23 mouse cellular contexts compared by ENCODE assay signal in the genomic region with DNA sequence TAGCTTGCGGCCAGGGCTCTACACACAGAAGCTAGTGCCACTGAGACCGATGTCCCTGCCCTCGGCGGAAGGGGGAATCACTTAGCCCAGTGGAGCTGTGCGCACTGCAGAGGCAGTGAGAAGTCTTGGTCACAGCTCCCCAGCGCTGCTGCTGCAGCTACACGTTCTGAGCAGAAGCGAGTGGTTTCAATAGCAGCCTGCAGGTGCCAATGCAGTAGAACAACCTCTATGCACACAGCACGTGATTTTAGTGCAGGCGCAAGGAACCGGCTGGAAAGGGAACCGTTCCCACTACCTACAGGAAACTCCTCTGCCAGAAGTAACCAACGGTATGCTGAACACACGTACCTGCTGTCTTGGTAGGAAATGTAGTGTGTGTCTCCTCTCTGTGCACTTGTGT.
DNase-seq lines count a peak whose midpoint lies in the region; ATAC-seq and TF ChIP-seq lines count a peak whose summit lies in the region.
"Had no signal": no experiment of that assay in that cellular context is flagged by ENCODE, and none has a peak within 500 bp of the region (broad histone marks: within the 10 kb centered on the region; RNA-seq: fewer than 3 reads in every experiment).

No protein-coding gene starts in this region.

- WGBS in forebrain, embryonic 13.5 days = 90% methylated on average over 14 of the region's 14 CpGs
- 90% methylated on average over 14 of the region's 14 CpGs for WGBS in forebrain, embryonic 11.5 days
- WGBS in hindbrain, embryonic 13.5 days = 92% methylated on average over 14 of the region's 14 CpGs
- 93% methylated on average over 14 of the region's 14 CpGs for WGBS in hindbrain, embryonic 14.5 days

- no peak for TF ChIP-seq CTCF in left cerebral cortex, adult 2 months (IDR thresholded peaks at IDR 0.05)

- H3K36me3 ChIP-seq in forebrain, embryonic 13.5 days (ENCODE audit: poor library complexity, severe bottlenecking) = peaks cover 48% of the 10 kb centered on the region
- H3K36me3 ChIP-seq in forebrain, embryonic 11.5 days (ENCODE audit: control insufficient read depth, insufficient read depth, low read length) = no peaks in the 10 kb centered on the region
- H3K36me3 ChIP-seq in hindbrain, embryonic 13.5 days = peaks cover 43% of the 10 kb centered on the region
- H3K36me3 ChIP-seq in hindbrain, embryonic 14.5 days (replicated peaks; ENCODE audit: control insufficient read depth, insufficient read depth) = peaks cover 46% of the 10 kb centered on the region

- H3K27me3 ChIP-seq in forebrain, embryonic 13.5 days = no peaks in the 10 kb centered on the region
- no peaks in the 10 kb centered on the region for H3K27me3 ChIP-seq in forebrain, embryonic 11.5 days (ENCODE audit: control insufficient read depth, insufficient read depth, low read length)
- H3K27me3 ChIP-seq in hindbrain, embryonic 13.5 days = no peaks in the 10 kb centered on the region
- H3K27me3 ChIP-seq in hindbrain, embryonic 14.5 days (ENCODE audit: control insufficient read depth, insufficient read depth, low read length) = no peaks in the 10 kb centered on the region
- H3K27me3 ChIP-seq: embryonic facial prominence, embryonic 15.5 days; intestine, embryonic 15.5 days; Patski had no signal

- no peak overlapping the region for H3K4me2 ChIP-seq in forebrain, embryonic 13.5 days
- no peak overlapping the region for H3K4me2 ChIP-seq in forebrain, embryonic 11.5 days (ENCODE audit: low read depth, low read length, severe bottlenecking)
- no peak overlapping the region for H3K4me2 ChIP-seq in hindbrain, embryonic 13.5 days
- H3K4me2 ChIP-seq in hindbrain, embryonic 14.5 days (replicated peaks) = no peak overlapping the region
- H3K4me2 ChIP-seq: embryonic facial prominence, embryonic 15.5 days; intestine, embryonic 15.5 days had no signal

- no peak for DNase-seq in forebrain, embryonic 11.5 days (ENCODE audit: low spot score)
- no peak for DNase-seq in hindbrain, embryonic 14.5 days (ENCODE audit: low spot score)
- no peak for DNase-seq in left cerebral cortex, adult 2 months (ENCODE audit: extremely low spot score in 1 of 2, low spot score in 2 of 2)
- no peak for DNase-seq in left cerebral cortex, postnatal 4 days
- DNase-seq: adrenal gland, adult 8-10 months; adrenal gland, postnatal 36 days; cerebellum, adult 11 months; cerebellum, adult 8-10 months; cerebellum, postnatal 14 days; embryo, embryonic 11 days; gastrocnemius, postnatal 36 days; heart, adult 11 months; heart, postnatal 10 days; heart, postnatal 4 days; kidney, adult 18-20 months had no signal

- H3K9ac ChIP-seq in forebrain, embryonic 13.5 days = no peak overlapping the region
- H3K9ac ChIP-seq in forebrain, embryonic 11.5 days (ENCODE audit: low read length) = no peak overlapping the region
- H3K9ac ChIP-seq in hindbrain, embryonic 13.5 days = no peak overlapping the region
- H3K9ac ChIP-seq in hindbrain, embryonic 14.5 days = no peak overlapping the region
- H3K9ac ChIP-seq: embryonic facial prominence, embryonic 15.5 days; intestine, embryonic 15.5 days had no signal

- ATAC-seq in forebrain, embryonic 13.5 days = no peak
- no peak for ATAC-seq in forebrain, embryonic 11.5 days (replicated peaks; ENCODE audit: low FRiP score)
- no peak for ATAC-seq in hindbrain, embryonic 13.5 days (ENCODE audit: low FRiP score)
- ATAC-seq in hindbrain, embryonic 14.5 days (ENCODE audit: low FRiP score) = no peak
- no peak for ATAC-seq in activated CD4-positive, CD25-positive, alpha-beta regulatory T cell, adult 4 months
- ATAC-seq: forebrain, embryonic 14.5 days; intestine, embryonic 15.5 days; Patski had no signal

- H3K4me1 ChIP-seq in forebrain, embryonic 13.5 days = no peaks in the 10 kb centered on the region; the same call in 1 of the 2 replicates
- no peaks in the 10 kb centered on the region for H3K4me1 ChIP-seq in forebrain, embryonic 11.5 days (replicated peaks; ENCODE audit: control insufficient read depth, insufficient read depth, low read length)
- peaks cover 40% of the 10 kb centered on the region for H3K4me1 ChIP-seq in hindbrain, embryonic 13.5 days (replicated peaks)
- H3K4me1 ChIP-seq in hindbrain, embryonic 14.5 days (replicated peaks; ENCODE audit: control insufficient read depth, insufficient read depth, low read length) = no peaks in the 10 kb centered on the region; the same call in 1 of the 2 replicates
- H3K4me1 ChIP-seq: embryonic facial prominence, embryonic 15.5 days; intestine, embryonic 15.5 days had no signal

- H3K4me3 ChIP-seq in forebrain, embryonic 13.5 days = no peak overlapping the region
- no peak overlapping the region for H3K4me3 ChIP-seq in forebrain, embryonic 11.5 days (ENCODE audit: low read depth, low read length)
- no peak overlapping the region for H3K4me3 ChIP-seq in hindbrain, embryonic 13.5 days
- H3K4me3 ChIP-seq in hindbrain, embryonic 14.5 days (replicated peaks; ENCODE audit: low read length) = no peak overlapping the region
- no peak overlapping the region for H3K4me3 ChIP-seq in left cerebral cortex, adult 2 months
- H3K4me3 ChIP-seq: embryonic facial prominence, embryonic 15.5 days; heart, embryonic 10.5 days; intestine, embryonic 15.5 days had no signal

- 0 out of 2 replicates have a peak overlapping the region, but pooled peaks have one; percentile 10 for H3K27ac ChIP-seq in forebrain, embryonic 13.5 days
- H3K27ac ChIP-seq in forebrain, embryonic 11.5 days (ENCODE audit: low read depth, low read length) = no peak overlapping the region
- 0 out of 2 replicates have a peak overlapping the region, but pooled peaks have one; percentile 1 for H3K27ac ChIP-seq in hindbrain, embryonic 13.5 days
- H3K27ac ChIP-seq in hindbrain, embryonic 14.5 days = no peak overlapping the region
- peak overlapping the region; percentile 69; the same call in 1 of the 2 replicates for H3K27ac ChIP-seq in left cerebral cortex, adult 2 months
- H3K27ac ChIP-seq: embryonic facial prominence, embryonic 15.5 days; intestine, embryonic 15.5 days had no signal

- intact Hi-C loops in left cerebral cortex, adult 2 months (cut with DNase I) = no loop called here
- intact Hi-C loops in left cerebral cortex, postnatal 4 days (cut with DNase I) = no loop called here

- H3K9me3 ChIP-seq in forebrain, embryonic 13.5 days (replicated peaks) = no peaks in the 10 kb centered on the region
- H3K9me3 ChIP-seq in forebrain, embryonic 11.5 days (ENCODE audit: control insufficient read depth, low read length) = no peaks in the 10 kb centered on the region
- no peaks in the 10 kb centered on the region for H3K9me3 ChIP-seq in hindbrain, embryonic 13.5 days
- H3K9me3 ChIP-seq in hindbrain, embryonic 14.5 days (ENCODE audit: control insufficient read depth, low read length) = no peaks in the 10 kb centered on the region
- H3K9me3 ChIP-seq: embryonic facial prominence, embryonic 15.5 days; heart, embryonic 10.5 days; intestine, embryonic 15.5 days had no signal

Comparison
In these comparisons a context has a peak if more than half of its experiments do, and no peak if none do; other contexts are left out.
1. H3K27ac ChIP-seq: peak in forebrain, embryonic 13.5 days (single experiment), hindbrain, embryonic 13.5 days (single experiment) and left cerebral cortex, adult 2 months (single experiment); none in forebrain, embryonic 11.5 days (single experiment) and hindbrain, embryonic 14.5 days (single experiment).